Mouse (Mus musculus) spleen, adult 2 months (tissue): Measurements from ENCODE around the gene Npas3.

ENCODE experiments used
- CTCF ChIP-seq: fragments of 200-500 bp; IDR thresholded peaks from 2 replicates; pipeline ENCODE4 v1.5.1; 2011; ENCODE audit warnings: mild to moderate bottlenecking, inconsistent platforms; ENCODE audit not compliant: insufficient read depth, insufficient read length, insufficient replicate concordance; ENCODE audit errors: extremely low read depth
- POLR2A ChIP-seq: fragments of 200-500 bp; IDR thresholded peaks from 2 replicates; pipeline ENCODE4 v1.6.1; 2011; ENCODE audit warnings: low read depth, low read length, inconsistent platforms

DNA sequence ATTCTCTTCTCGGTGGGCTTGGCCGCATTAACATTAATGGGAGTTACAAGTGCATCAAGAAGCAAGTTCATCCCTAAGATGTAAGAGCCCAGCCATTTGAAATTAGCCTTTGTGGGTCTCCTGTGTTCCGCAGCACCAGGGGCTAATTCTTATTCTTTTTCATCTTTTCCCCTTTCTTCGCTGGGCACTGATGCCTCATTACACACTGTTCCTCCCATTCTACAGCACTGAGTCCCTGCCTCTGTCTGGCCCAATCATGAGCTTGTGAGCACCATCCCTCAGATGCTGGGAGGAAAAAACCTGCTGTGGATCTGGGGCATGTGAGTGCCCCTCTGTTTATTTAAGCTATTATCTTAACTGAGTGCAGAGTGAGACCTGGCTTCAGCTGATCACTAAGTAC lies 633.2 kb downstream of the Npas3 start:
- TF ChIP-seq CTCF = no peak
- no peak for TF ChIP-seq POLR2A
